Mouse (Mus musculus) heart, embryonic 16.5 days (tissue): Measurements from ENCODE around the gene B3galt5. TPM values are rescaled to one million over a fixed set of nuclear protein-coding genes. Genes with fewer than 3 reads are reported as not detected.
A peak's percentile ranks its signal among the peaks of the same experiment; 100 is the strongest.

ENCODE experiments used
- ATAC-seq: fragments of 200-750 bp; cut with Nextera tagmentation; replicated peaks from 2 replicates; pipeline ENCODE4 v1.8.0; 2017; ENCODE audit warnings: moderate number of reproducible peaks; ENCODE audit not compliant: insufficient read depth, low FRiP score; ENCODE audit errors: extremely low read depth
- H3K27ac ChIP-seq: fragments of 300-500 bp; sonication (generic); 2 replicates; pipeline ENCODE4 v1.5.1; 2014; ENCODE audit warnings: mild to moderate bottlenecking, low read length, control low read depth, moderate library complexity
- H3K27me3 ChIP-seq: fragments of 300-500 bp; sonication (generic); 2 replicates; pipeline ENCODE4 v1.6.1; 2014; ENCODE audit warnings: low read length, mixed read lengths; ENCODE audit not compliant: control insufficient read depth, insufficient read depth
- H3K36me3 ChIP-seq: fragments of 300-500 bp; sonication (generic); 2 replicates; pipeline ENCODE4 v1.6.1; 2014; ENCODE audit not compliant: control insufficient read depth, insufficient read depth
- H3K4me1 ChIP-seq: fragments of 300-500 bp; sonication (generic); 2 replicates; pipeline ENCODE4 v1.6.1; 2014; ENCODE audit warnings: low read length, mixed read lengths; ENCODE audit not compliant: control insufficient read depth, insufficient read depth
- H3K4me2 ChIP-seq: fragments of 300-500 bp; sonication (generic); 2 replicates; pipeline ENCODE4 v1.6.1; 2014; ENCODE audit warnings: low read depth, mild to moderate bottlenecking, control low read depth, low read length
- H3K4me3 ChIP-seq: fragments of 300-500 bp; sonication (generic); 2 replicates; pipeline ENCODE4 v1.5.1; 2014; ENCODE audit warnings: mild to moderate bottlenecking, control low read depth, low read length
- H3K9ac ChIP-seq: fragments of 300-500 bp; sonication (generic); 2 replicates; pipeline ENCODE4 v1.6.1; 2014; ENCODE audit warnings: low read length, control low read depth
- H3K9me3 ChIP-seq: fragments of 300-500 bp; sonication (generic); replicated peaks from 2 replicates; pipeline ENCODE4 v1.6.1; 2016; ENCODE audit warnings: low read length; ENCODE audit not compliant: control insufficient read depth
- WGBS: fragments of 180-500 bp; shearing (Covaris S2); extraction: QIAGEN DNeasy Blood & Tissue Kit; methylation state at CpG from one replicate; pipeline ENCODE4 v1.1.7; 2014; 5-methylcytosine and 5-hydroxymethylcytosine counted together
- polyA plus RNA-seq: library from polyadenylated mRNA; unstranded; fragments of >200 nt; fragmentation: Nextera tagmentation; extraction: Ambion mirVana; gene quantifications from 2 replicates; pipeline ENCODE4 v1.2.1, GENCODE M21; 2015

B3galt5 gene
- polyA plus RNA-seq, 1 experiment from 2014 or later: 0.70 TPM

- no peaks in the 10 kb centered on the region for H3K4me1 ChIP-seq
- H3K27me3 ChIP-seq: peaks cover 30% of the 10 kb centered on the region
- H3K4me2 ChIP-seq: peak overlapping the region; percentile 59
- H3K36me3 ChIP-seq: no peaks in the 10 kb centered on the region
- H3K4me3 ChIP-seq: peak overlapping the region; percentile 36
- no peaks in the 10 kb centered on the region for H3K9me3 ChIP-seq
- H3K27ac ChIP-seq: no peak overlapping the region
- WGBS: 9% methylated on average over 38 of the region's 38 CpGs
- peak overlapping the region; percentile 18; the same call in 1 of the 2 replicates for H3K9ac ChIP-seq
- peak; percentile 41; the same call in 1 of the 2 replicates for ATAC-seq
These were observed 45.4 kb downstream of the B3galt5 start for GRCm38 (mm10) chr16:96280719-96281605.

GRCm38 (mm10) chr16:96282566-96282965, 47.0 kb downstream of the B3galt5 start:
- no peak overlapping the region for H3K4me3 ChIP-seq
- no peaks in the 10 kb centered on the region for H3K4me1 ChIP-seq
- 85% methylated on average over 9 of the region's 9 CpGs for WGBS
- no peaks in the 10 kb centered on the region for H3K36me3 ChIP-seq
- H3K9me3 ChIP-seq: no peaks in the 10 kb centered on the region
- peaks cover 30% of the 10 kb centered on the region for H3K27me3 ChIP-seq
- no peak overlapping the region for H3K4me2 ChIP-seq
- ATAC-seq: no peak
- H3K9ac ChIP-seq: no peak overlapping the region
- no peak overlapping the region for H3K27ac ChIP-seq

- no peaks in the 10 kb centered on the region for H3K9me3 ChIP-seq
- no peak overlapping the region for H3K4me2 ChIP-seq
- no peaks in the 10 kb centered on the region for H3K4me1 ChIP-seq
- H3K36me3 ChIP-seq: no peaks in the 10 kb centered on the region
- no peak for ATAC-seq
- no peak overlapping the region for H3K27ac ChIP-seq
- no peak overlapping the region for H3K4me3 ChIP-seq
- WGBS: 71% methylated on average over 9 of the region's 9 CpGs
- H3K9ac ChIP-seq: no peak overlapping the region
- no peaks in the 10 kb centered on the region for H3K27me3 ChIP-seq
These were observed 56.3 kb downstream of the B3galt5 start for GRCm38 (mm10) chr16:96291885-96292284.

DNA sequence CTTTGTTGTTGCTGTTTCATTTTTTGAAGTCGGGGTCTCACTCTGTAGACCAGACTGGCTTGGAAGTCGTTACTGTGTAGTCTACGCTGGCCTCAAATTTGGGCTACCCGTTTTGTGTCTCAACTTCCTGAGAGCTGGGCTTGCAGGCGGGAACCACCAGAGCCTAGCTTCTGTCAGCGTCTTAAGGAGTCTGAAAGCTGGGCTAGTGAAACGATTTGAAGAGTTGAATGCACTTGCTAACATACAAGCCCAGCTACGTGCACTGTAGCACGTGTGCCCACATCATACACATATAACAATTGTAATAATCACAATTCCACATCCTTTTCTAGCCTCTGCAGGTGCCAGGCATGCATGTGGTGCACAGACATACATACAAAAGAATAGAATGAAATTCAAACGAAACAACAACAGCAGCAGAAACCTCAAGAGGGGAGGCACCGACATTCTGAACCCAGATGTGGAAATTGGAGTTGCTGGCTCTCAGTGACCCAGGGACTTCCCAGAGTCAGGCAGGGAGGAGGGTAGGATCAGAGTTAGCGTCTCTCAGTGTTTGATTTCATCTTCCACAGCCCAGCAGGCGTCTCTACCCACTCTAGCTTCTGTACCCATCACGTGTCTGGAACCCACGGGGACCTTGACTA, 57.1 kb downstream of the B3galt5 start:
- Histone ChIP-seq H3K36me3 (no peaks in the 10 kb centered on the region), H3K4me3 (no peak overlapping the region), H3K9me3 (no peaks in the 10 kb centered on the region), H3K9ac (no peak overlapping the region), H3K4me2 (no peak overlapping the region), H3K4me1 (no peaks in the 10 kb centered on the region), H3K27ac (peak overlapping the region; percentile 20), H3K27me3 (no peaks in the 10 kb centered on the region)
- WGBS: 66% methylated on average over 15 of the region's 15 CpGs
- ATAC-seq: peak; percentile 49; the same call in 1 of the 2 replicates

- Histone ChIP-seq H3K9me3 (no peaks in the 10 kb centered on the region), H3K9ac (no peak overlapping the region), H3K4me1 (no peaks in the 10 kb centered on the region), H3K27ac (no peak overlapping the region), H3K27me3 (no peaks in the 10 kb centered on the region), H3K36me3 (no peaks in the 10 kb centered on the region), H3K4me3 (no peak overlapping the region), H3K4me2 (no peak overlapping the region)
- no peak for ATAC-seq
These were observed 62.5 kb downstream of the B3galt5 start for GRCm38 (mm10) chr16:96298075-96298474.

DNA sequence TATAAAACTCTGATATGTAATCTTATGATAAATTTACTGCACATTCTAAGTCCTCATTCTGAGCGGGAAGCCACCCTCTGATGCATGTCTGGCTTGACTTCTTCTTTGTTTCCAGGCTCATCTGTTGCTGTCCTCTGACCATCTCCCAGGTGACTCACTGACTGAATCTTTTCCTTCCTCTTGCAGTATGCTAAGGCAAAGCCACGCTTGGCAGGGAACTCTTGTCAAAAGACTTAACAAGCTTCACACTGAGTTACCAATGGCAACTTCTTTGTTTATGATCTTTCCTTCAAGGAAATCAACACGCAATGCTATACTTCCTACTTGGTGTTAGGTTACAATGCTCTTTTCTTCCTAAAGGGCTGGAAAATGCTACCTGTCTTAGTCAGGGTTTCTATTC, 63.0 kb downstream of the B3galt5 start:
- H3K9me3 ChIP-seq: no peaks in the 10 kb centered on the region
- no peak overlapping the region for H3K9ac ChIP-seq
- ATAC-seq: no peak
- no peak overlapping the region for H3K27ac ChIP-seq
- H3K4me3 ChIP-seq: no peak overlapping the region
- no peak overlapping the region for H3K4me2 ChIP-seq
- H3K27me3 ChIP-seq: no peaks in the 10 kb centered on the region
- H3K36me3 ChIP-seq: no peaks in the 10 kb centered on the region
- H3K4me1 ChIP-seq: no peaks in the 10 kb centered on the region
- 61% methylated on average over 3 of the region's 3 CpGs for WGBS

GRCm38 (mm10) chr16:96303356-96303755, 67.8 kb downstream of the B3galt5 start:
- 82% methylated on average over 4 of the region's 4 CpGs for WGBS
- no peaks in the 10 kb centered on the region for H3K36me3 ChIP-seq
- H3K9ac ChIP-seq: no peak overlapping the region
- no peak overlapping the region for H3K4me2 ChIP-seq
- no peaks in the 10 kb centered on the region for H3K27me3 ChIP-seq
- H3K27ac ChIP-seq: no peak overlapping the region
- no peaks in the 10 kb centered on the region for H3K4me1 ChIP-seq
- ATAC-seq: no peak
- no peaks in the 10 kb centered on the region for H3K9me3 ChIP-seq
- H3K4me3 ChIP-seq: no peak overlapping the region

GRCm38 (mm10) chr16:96304438-96304837, 68.8 kb downstream of the B3galt5 start:
- no peak; the same call in 1 of the 2 replicates for ATAC-seq
- no peaks in the 10 kb centered on the region for H3K9me3 ChIP-seq
- H3K4me1 ChIP-seq: no peaks in the 10 kb centered on the region
- no peak overlapping the region for H3K4me3 ChIP-seq
- no peak overlapping the region for H3K4me2 ChIP-seq
- no peak overlapping the region for H3K9ac ChIP-seq
- H3K36me3 ChIP-seq: no peaks in the 10 kb centered on the region
- no peaks in the 10 kb centered on the region for H3K27me3 ChIP-seq
- H3K27ac ChIP-seq: no peak overlapping the region

GRCm38 (mm10) chr16:96306905-96307304, 71.3 kb downstream of the B3galt5 start:
- WGBS: 60% methylated on average over 4 of the region's 4 CpGs
- Histone ChIP-seq H3K27me3 (no peaks in the 10 kb centered on the region), H3K9me3 (no peaks in the 10 kb centered on the region), H3K36me3 (no peaks in the 10 kb centered on the region), H3K9ac (no peak overlapping the region), H3K4me3 (no peak overlapping the region), H3K4me1 (no peaks in the 10 kb centered on the region), H3K27ac (no peak overlapping the region), H3K4me2 (no peak overlapping the region)
- no peak for ATAC-seq
